In the genomic region with DNA sequence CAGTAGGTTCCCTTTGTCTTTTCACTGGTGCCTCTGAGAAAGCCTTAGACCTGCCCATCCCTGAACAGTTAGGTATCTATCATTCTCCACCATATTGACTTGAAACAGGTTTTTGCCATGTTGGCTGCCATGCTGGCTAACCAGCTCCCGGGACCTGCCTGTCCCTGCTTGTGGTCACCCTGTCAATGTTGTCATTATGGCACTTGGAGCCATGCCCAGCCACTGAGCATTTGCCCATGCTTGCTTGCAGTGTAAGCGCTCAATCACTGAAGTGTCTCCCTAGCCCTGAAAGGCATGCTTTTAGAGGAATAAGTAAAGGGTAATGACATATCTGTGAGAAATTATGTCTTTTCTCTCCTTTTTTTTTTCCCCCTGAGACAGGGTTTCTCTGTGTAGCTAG, we compare ENCODE assay signal across 18 mouse cellular contexts. TPM values are rescaled to one million over a fixed set of nuclear protein-coding genes. Genes with fewer than 3 reads are reported as not detected.
A peak's percentile ranks its signal among the peaks of the same experiment; 100 is the strongest.
DNase-seq lines count a peak whose midpoint lies in the region; ATAC-seq and TF ChIP-seq lines count a peak whose summit lies in the region.
"Had no signal": no experiment of that assay in that cellular context is flagged by ENCODE, and none has a peak within 500 bp of the region (broad histone marks: within the 10 kb centered on the region; RNA-seq: fewer than 3 reads in every experiment).

No protein-coding gene starts in this region.

- H3K4me3 ChIP-seq in liver, adult 2 months (ENCODE audit: insufficient read depth, low read depth, low read length), result no peak overlapping the region
- H3K4me3 ChIP-seq in liver, embryonic 12.5 days, result no peak overlapping the region
- H3K4me3 ChIP-seq: forebrain, embryonic 15.5 days; heart, embryonic 15.5 days; hindbrain, embryonic 12.5 days; intestine, embryonic 15.5 days; liver, embryonic 13.5 days; midbrain, embryonic 12.5 days; myocyte had no signal

- WGBS in liver, adult 2 months, result 45% methylated on average over 2 of the region's 2 CpGs
- WGBS in liver, embryonic 12.5 days (ENCODE audit: insufficient replicate concordance), result 83% methylated on average over 2 of the region's 2 CpGs

- no peak overlapping the region for H3K4me2 ChIP-seq in liver, embryonic 12.5 days
- H3K4me2 ChIP-seq: forebrain, embryonic 15.5 days; heart, embryonic 15.5 days; hindbrain, embryonic 12.5 days; intestine, embryonic 15.5 days; liver, embryonic 13.5 days; midbrain, embryonic 12.5 days had no signal

- no peak overlapping the region for H3K27ac ChIP-seq in liver, adult 2 months (replicated peaks; ENCODE audit: insufficient read depth, low read depth, low read length)
- H3K27ac ChIP-seq in liver, embryonic 12.5 days, result no peak overlapping the region
- H3K27ac ChIP-seq: forebrain, embryonic 15.5 days; heart, embryonic 15.5 days; hindbrain, embryonic 12.5 days; intestine, embryonic 15.5 days; liver, embryonic 13.5 days; midbrain, embryonic 12.5 days had no signal

- ATAC-seq in liver, embryonic 12.5 days, result no peak
- ATAC-seq: forebrain, embryonic 15.5 days; intestine, embryonic 15.5 days had no signal

- no peaks in the 10 kb centered on the region for H3K9me3 ChIP-seq in liver, embryonic 12.5 days (replicated peaks)
- H3K9me3 ChIP-seq: forebrain, embryonic 15.5 days; heart, embryonic 15.5 days; hindbrain, embryonic 12.5 days; intestine, embryonic 15.5 days; liver, embryonic 13.5 days; midbrain, embryonic 12.5 days had no signal

- H3K36me3 ChIP-seq in liver, adult 2 months (ENCODE audit: control insufficient read depth, insufficient read depth, low read length), result peaks cover 9% of the 10 kb centered on the region; the same call in 1 of the 2 replicates
- 0 out of 2 replicates have a peak, but pooled peaks cover 3% of the 10 kb centered on the region for H3K36me3 ChIP-seq in liver, embryonic 12.5 days
- H3K36me3 ChIP-seq: forebrain, embryonic 15.5 days; heart, embryonic 15.5 days; hindbrain, embryonic 12.5 days; intestine, embryonic 15.5 days; liver, embryonic 13.5 days; midbrain, embryonic 12.5 days had no signal

- no peaks in the 10 kb centered on the region for H3K27me3 ChIP-seq in liver, adult 2 months (ENCODE audit: control insufficient read depth, insufficient read depth, low read length)
- peaks cover 6% of the 10 kb centered on the region; the same call in 1 of the 2 replicates for H3K27me3 ChIP-seq in liver, embryonic 12.5 days (replicated peaks)
- H3K27me3 ChIP-seq: forebrain, embryonic 15.5 days; hindbrain, embryonic 12.5 days; intestine, embryonic 15.5 days; midbrain, embryonic 12.5 days had no signal

- H3K79me2 ChIP-seq in liver, adult 2 months (ENCODE audit: control insufficient read depth, insufficient read depth, low read length), result no peaks in the 10 kb centered on the region

- H3K9ac ChIP-seq in liver, adult 2 months (ENCODE audit: low read depth, low read length), result no peak overlapping the region
- no peak overlapping the region for H3K9ac ChIP-seq in liver, embryonic 12.5 days
- H3K9ac ChIP-seq: forebrain, embryonic 15.5 days; heart, embryonic 15.5 days; hindbrain, embryonic 12.5 days; intestine, embryonic 15.5 days; liver, embryonic 13.5 days; midbrain, embryonic 12.5 days had no signal

- TF ChIP-seq CTCF in liver, adult 2 months (IDR thresholded peaks at IDR 0.05; ENCODE audit: low read depth, low read length), result no peak

- TF ChIP-seq POLR2A in liver, adult 2 months (IDR thresholded peaks at IDR 0.05; ENCODE audit: extremely low read depth, insufficient read depth, low read length), result no peak

- peak; percentile 24 to 56 for DNase-seq in cerebellum, postnatal 25 days
- DNase-seq in cerebellum, adult 11-12 months, result no peak
- peak; percentile 48 for DNase-seq in liver, adult 2 months (ENCODE audit: extremely low read depth, low read depth, low spot score)
- DNase-seq in adipocyte (ENCODE audit: low spot score), result peak; percentile 43
- peak; percentile 27 to 53 for DNase-seq in kidney, postnatal 25 days
- no peak for DNase-seq in layer of hippocampus, postnatal 25 days (ENCODE audit: extremely low spot score in 1 of 2, low spot score in 1 of 2)
- DNase-seq: cerebellum, adult 9-11 months; heart, adult 11 months; liver, embryonic 13.5 days; retina, postnatal 1 day; thymus, adult 2 months had no signal

- H3K4me1 ChIP-seq in liver, adult 2 months (ENCODE audit: control insufficient read depth, insufficient read depth, low read length), result no peaks in the 10 kb centered on the region
- H3K4me1 ChIP-seq in liver, embryonic 12.5 days, result no peaks in the 10 kb centered on the region
- H3K4me1 ChIP-seq: forebrain, embryonic 15.5 days; heart, embryonic 15.5 days; hindbrain, embryonic 12.5 days; intestine, embryonic 15.5 days; liver, embryonic 13.5 days had no signal

RNA-seq across cellular contexts. Expression of a gene that starts 6.4 kb away (rescaled TPM):
- total RNA-seq in liver, adult 2 months (2014; rRNA removed), result 97.5 and 100 TPM in 2 replicates
- 58.4 and 62.5 TPM in 2 replicates for polyA plus RNA-seq in liver, adult 2 months (2012; rRNA removed)
- 85.2 and 94.3 TPM in 2 replicates for polyA plus RNA-seq in liver, embryonic 12.5 days (2016; fragmentation: Nextera tagmentation; extraction: Ambion mirVana)
- 10 to 100 TPM; 57.3 to 58.9 TPM for total RNA-seq in layer of hippocampus, postnatal 25 days (2021)

Comparison
In these comparisons a context has a peak if more than half of its experiments do, and no peak if none do; other contexts are left out.
1. DNase-seq: peak in cerebellum, postnatal 25 days (2 of 2), liver, adult 2 months (single experiment), adipocyte (single experiment) and kidney, postnatal 25 days (2 of 2); none in cerebellum, adult 11-12 months (single experiment) and layer of hippocampus, postnatal 25 days (0 of 2).